Mouse (Mus musculus): ENCODE measurements around the gene Gtf3c2. TPM values are rescaled to one million over a fixed set of nuclear protein-coding genes. Genes with fewer than 3 reads are reported as not detected.

Gene Gtf3c2
- total RNA-seq, 1 experiment from 2014 or later, result 54.3 TPM

DNA sequence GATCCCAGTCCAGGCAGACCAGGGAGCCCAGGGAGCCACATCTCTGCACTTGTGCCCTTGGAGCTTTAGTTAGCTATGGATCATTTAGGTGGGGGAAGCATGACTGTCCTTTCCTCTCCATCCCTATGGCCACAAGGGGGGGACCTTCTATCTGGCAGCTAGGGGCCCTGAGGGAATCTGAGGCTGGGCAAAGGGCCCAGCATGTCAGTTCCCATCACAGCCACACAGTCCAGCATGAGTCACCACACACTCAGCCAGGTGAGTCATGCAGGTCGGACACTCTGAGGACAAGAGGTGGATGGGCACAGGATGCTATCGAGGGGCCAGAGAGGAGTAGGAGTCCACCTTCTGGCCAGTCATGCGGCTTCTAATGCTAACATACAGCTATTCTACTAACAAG is 28.2 kb downstream of the Gtf3c2 start:
- DNase-seq, result peak; percentile 58

DNA sequence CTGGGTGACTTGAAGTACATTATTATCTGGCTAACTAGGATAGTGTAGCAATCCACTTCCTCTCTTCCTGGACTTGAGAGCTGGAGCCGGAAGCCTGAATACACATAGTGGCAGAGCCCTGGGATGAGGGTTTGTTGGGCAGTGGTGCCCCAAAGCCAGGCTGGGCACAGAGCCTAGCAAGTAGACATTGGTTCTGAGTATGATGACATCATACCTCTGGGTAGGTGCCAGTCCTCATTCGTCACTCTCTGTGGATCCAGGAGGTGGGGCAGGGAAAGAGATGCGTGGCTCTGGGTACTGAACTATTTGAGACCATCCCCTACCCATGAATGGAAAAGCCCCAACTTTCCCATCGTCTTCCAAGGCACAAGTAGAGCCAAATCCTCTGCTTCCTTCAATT is 30.2 kb downstream of the Gtf3c2 start:
- DNase-seq, result peak; percentile 45

DNA sequence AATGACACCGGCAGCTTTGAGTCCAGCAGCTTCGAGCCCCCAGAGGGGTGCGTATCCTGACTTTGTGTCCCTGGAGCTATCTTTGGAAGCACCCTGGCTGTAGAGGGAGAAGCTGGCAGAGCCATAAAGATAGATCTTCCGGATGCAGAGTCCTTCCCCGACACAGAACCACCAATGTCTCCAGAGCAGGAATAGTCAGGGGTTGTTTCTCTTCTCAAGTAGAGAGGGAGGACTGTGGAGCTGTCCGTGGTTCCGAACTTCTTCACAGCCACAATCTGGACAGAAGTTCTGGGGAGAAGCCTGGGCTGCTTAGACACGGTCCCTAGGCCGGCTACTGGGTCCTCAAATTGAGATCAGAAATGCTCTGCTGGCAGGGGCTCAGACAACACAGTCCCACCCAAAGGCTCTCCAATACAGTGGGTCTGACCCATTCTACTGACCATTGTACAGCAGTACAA is 40.9 kb downstream of the Gtf3c2 start:
- peak; percentile 65 for DNase-seq

DNA sequence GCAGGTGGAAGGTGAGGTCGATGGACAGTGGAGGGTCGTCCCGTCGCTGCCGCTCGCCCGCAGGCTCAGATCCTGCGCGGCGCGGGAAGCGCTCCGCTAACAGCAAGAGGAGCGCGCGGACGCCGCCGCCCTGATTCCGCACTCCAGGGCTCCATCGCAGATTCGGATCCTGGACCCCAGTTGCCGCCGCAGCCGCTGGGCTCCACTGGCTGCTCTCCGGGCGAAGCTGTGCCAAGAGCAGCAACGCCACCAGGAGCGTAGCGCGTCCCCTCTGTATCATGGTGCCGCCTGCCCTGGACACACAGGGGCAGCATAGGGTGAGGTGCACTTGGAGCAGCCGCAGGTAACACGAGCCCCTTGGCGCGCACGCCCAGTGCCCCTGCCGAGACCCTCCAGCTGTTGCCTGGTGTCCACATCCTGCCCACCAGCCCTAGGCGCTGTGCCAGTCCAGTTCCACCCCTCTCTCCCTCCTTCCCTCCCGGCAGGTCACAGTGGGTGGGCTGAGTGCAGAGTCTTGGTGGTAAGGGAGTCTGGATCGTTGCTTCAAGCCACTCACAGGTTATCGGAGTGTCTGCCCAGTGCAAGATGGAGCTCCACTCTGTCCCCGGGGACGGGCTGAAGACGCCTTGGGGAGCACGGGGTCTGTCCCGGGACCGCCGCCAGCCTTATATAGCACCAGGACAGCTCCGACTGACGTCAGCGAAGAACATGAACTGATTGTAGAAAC is 41.5 kb downstream of the Gtf3c2 start, which contains the start of gene Ucn:
TSS of gene Ucn (minus strand) at position 589 of the 727 bp plus-strand sequence.
- peak; percentile 25 for DNase-seq

DNA sequence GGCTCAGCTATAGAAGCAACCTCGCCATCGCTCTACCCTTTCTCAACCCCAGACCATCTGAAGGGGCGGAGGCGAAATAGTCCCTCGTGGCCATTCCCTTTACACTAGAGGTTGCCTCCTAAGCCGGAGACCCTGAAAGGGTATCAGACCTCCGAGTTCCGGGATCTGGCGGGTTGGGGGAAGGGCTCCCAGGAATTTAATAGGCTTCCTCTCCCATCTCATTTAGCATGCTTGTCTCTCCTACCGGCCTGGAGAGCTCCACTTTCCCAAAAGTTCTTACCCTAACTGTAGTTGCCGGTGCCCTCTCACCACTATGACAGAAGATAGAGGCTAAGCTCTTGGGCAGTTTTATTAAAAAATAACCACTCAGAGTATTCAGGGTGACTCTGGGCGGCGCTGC is 42.3 kb downstream of the Gtf3c2 start:
- DNase-seq, result no peak

DNA sequence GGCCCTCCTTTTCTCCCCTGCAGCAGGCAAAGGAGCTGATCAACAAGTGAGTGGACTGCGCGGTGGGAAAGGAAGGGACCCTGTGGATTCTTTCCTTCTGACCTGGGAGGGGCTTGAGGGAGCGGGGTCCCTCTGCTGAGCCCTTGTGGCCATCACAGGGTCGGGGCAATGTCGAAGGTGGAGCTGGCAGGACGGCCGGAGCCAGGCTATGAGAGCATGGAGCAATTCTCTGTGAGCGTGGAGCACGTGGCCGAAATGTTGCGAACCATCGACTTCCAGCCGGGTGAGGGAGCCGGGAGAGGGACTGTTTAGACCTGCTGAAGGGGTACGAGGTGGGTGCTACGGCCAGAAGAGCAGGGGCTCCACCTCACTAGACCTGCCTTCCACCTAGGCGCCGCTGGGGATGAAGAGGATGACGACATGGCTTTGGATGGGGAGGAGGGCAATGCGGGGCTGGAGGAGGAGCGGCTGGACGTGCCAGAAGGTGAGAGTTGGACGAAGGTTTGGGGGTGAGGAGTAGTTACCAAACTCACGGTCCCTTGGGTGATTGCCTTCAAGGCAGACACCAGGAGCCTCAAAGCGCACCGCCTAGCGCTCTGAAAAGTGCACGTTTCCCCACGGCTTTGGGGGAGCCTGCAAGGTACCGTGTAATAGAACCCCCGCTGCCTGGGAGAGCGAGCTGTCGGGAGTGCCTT is 43.1 kb downstream of the Gtf3c2 start:
- no peak for DNase-seq

DNA sequence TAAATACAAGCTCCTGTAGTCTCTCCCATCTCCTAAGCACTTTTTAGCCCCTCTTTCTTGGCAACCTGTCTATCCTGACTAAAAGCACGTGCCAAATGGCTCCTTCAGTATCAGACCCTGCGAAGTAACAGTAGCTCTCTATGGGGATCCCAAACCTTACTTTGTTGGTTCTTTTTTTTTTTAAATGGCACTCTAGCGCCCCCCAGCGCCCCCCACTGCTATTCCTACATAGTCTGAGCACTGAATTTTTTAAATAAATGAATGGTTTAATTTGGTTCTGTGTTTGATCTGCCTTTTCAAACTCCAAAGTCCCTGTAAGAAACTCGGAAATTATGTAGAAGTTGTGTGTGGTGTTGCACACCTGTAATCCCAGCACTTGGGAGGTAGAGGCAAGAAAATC is 53.9 kb downstream of the Gtf3c2 start:
- no peak for DNase-seq

DNA sequence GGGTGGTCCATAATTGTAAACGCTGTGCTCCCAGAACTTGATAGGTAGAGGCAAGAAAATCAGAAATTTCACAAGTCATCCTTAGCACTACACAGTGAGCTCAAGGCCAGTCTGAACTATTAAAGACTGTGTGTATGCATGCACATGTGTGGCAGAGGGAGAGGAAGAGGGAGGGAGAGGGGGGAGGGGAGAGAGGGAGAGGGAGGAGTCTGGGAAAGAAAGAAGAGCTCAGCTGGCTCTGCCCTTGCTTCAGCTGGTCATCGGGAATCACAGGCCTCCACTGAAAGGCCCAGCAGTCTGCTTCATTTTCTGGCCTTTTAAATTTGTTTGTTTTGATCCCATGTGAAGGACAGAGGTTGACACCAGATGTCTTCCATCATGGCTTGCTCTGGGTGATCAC is 56.5 kb downstream of the Gtf3c2 start:
- no peak for DNase-seq

DNA sequence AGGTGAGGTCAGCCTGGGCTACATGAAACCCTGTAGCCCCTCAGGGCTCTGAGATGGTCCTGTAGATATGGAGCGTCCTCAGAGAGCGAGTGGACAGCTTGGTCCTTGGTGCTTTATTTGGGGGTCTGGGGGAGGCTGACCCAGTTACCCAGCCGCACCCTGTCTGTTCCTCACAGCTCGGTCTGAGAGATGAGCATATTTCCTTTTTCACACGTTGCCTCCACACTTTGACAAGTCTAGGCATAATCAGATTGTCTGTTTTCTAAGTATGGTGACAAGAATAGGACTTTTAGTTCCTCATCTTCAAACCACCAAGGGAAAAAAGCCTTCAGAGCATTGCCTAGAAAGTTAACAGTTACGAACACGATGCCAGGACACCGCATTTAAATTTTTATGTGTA is 58.8 kb downstream of the Gtf3c2 start:
- DNase-seq, result no peak

DNA sequence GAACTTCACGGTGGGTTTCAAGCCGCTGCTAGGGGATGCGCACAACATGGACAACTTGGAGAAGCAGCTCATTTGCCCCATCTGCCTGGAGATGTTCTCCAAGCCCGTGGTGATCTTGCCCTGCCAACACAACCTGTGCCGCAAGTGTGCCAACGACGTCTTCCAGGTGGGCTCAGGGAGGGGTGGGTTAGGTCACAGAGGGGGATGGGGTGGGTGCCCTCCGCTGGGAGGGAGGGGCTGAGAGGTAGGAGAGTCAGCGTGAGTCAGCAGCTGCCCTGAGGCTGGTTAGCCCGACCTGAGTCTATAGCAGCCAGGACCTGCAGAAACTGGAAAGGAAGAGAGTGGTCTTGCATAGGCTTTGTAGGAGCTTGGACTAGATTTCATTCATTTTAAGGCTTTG is 63.0 kb downstream of the Gtf3c2 start:
- DNase-seq, result no peak

DNA sequence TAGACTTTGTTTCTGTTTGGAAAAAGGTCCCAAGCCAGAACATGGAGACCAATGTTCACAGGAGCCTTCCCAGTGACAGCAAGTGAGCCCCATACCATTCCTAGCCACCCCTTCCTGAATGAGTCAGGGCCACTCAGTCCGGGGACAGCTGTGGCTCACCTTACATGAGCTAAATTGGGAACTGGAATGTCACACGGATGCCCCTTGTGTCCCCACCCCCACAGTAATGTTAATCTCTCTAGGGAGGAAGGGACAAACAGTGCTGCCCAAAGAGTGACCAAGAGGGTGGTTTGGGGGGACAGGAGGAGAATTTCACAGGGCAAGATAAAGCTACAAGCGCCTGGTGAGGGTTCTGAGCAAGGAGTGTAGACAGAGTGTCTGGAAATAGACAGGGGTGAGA is 63.6 kb downstream of the Gtf3c2 start, which contains the start of gene Trim54:
TSS of gene Trim54 (plus strand) at position 359 of the 400 bp plus-strand sequence.
- DNase-seq, result no peak

DNA sequence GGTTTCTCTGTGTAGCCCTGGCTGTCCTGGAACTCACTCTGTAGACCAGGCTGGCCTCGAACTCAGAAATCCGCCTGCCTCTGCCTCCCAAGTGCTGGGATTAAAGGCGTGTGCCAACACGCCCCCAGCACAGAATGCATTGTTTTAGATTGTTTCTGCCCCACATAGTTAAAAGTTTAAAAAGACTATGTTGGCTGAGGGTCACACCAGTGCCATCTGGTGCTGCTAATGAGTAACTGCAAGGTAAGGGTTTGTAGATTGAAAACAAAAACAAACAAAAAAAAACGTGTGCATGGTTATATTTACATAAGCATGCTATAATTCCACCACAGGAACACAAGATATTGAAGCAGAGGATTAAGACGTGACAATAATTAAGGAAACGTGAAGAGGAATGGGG is 69.2 kb downstream of the Gtf3c2 start:
- DNase-seq, result no peak

DNA sequence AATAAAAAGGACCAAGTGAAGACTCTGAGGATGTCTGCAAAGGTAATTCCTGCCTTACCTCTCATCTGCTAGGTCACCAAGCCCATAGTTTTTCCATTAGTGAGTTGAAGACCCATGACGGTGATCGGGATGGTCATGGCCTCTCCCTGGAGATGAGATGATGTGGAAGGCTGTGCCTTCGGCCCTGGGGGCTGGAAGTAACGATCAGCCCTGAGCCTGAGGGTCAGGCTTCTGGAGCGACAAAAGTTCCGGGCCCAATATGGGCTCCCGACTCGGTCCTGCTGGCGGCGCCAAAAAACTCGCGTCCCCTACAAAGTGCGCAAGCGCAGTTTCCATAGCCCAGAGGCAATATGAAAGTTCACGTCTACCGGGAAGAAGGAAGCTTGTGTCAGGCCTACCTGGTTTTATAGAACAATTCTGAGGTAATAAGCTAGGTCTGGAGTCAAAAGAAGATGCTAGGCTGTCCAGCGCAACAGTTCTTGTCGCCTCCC is 71.9 kb downstream of the Gtf3c2 start, which contains the start of gene Slc30a3:
TSS of gene Slc30a3 (minus strand) at position 238 of the 491 bp plus-strand sequence.
- DNase-seq, result no peak

Other genes starting within 250 kb of the Gtf3c2 start
- gene Cgref1, start 234.6 kb downstream of the Gtf3c2 start, total RNA-seq (2021), result 0.56 and 0.86 TPM in 2 replicates
- 117 and 128 TPM in 2 replicates for gene Preb, start 219.8 kb downstream of the Gtf3c2 start, total RNA-seq (2021)
- gene Tcf23, start 211.5 kb downstream of the Gtf3c2 start, total RNA-seq (2021), result 1.1 and 1.2 TPM in 2 replicates
- gene Atraid, start 131.8 kb downstream of the Gtf3c2 start, total RNA-seq (2021), result 116 and 121 TPM in 2 replicates
- gene Slc5a6, start 131.2 kb downstream of the Gtf3c2 start, total RNA-seq (2021), result 19.7 and 24.0 TPM in 2 replicates
- 31.0 and 37.3 TPM in 2 replicates for gene Cad, start 125.4 kb downstream of the Gtf3c2 start, total RNA-seq (2021)
- gene Dnajc5g, start 73.9 kb downstream of the Gtf3c2 start, total RNA-seq (2021), result not detected in 2 replicates
- gene Slc30a3, start 71.9 kb downstream of the Gtf3c2 start, total RNA-seq (2021), result 0.49 and 0.74 TPM in 2 replicates
- not detected in 2 replicates for gene Trim54, start 63.4 kb downstream of the Gtf3c2 start, total RNA-seq (2021)
- not detected in 2 replicates for gene Ucn, start 41.3 kb downstream of the Gtf3c2 start, total RNA-seq (2021)
- 41.7 and 46.4 TPM in 2 replicates for gene Mpv17, start 25.9 kb downstream of the Gtf3c2 start, total RNA-seq (2021)
- gene Gm29609, start 233 bp downstream of the Gtf3c2 start, total RNA-seq (2021), result 1.7 and 1.9 TPM in 2 replicates
- 85.0 and 95.4 TPM in 2 replicates for gene Snx17, start 13.1 kb upstream of the Gtf3c2 start, total RNA-seq (2021)
- gene Eif2b4, start 13.3 kb upstream of the Gtf3c2 start, total RNA-seq (2021), result 42.7 and 64.9 TPM in 2 replicates
- gene Zfp513, start 22.2 kb upstream of the Gtf3c2 start, total RNA-seq (2021), result 25.8 and 27.9 TPM in 2 replicates
- 117 and 121 TPM in 2 replicates for gene Ppm1g, start 40.5 kb upstream of the Gtf3c2 start, total RNA-seq (2021)
- 79.7 and 87.7 TPM in 2 replicates for gene Nrbp1, start 60.7 kb upstream of the Gtf3c2 start, total RNA-seq (2021)
- gene Gm9970, start 61.1 kb upstream of the Gtf3c2 start, total RNA-seq (2021), result not detected in 2 replicates
- gene Krtcap3, start 71.5 kb upstream of the Gtf3c2 start, total RNA-seq (2021), result 2.7 and 4.8 TPM in 2 replicates
- gene Ift172, start 111.0 kb upstream of the Gtf3c2 start, total RNA-seq (2021), result 36.0 and 41.5 TPM in 2 replicates
- 10.9 and 12.2 TPM in 2 replicates for gene Fndc4, start 115.9 kb upstream of the Gtf3c2 start, total RNA-seq (2021)
- 1.6 and 13.8 TPM in 2 replicates for gene Gckr, start 117.3 kb upstream of the Gtf3c2 start, total RNA-seq (2021)